Mouse (Mus musculus): ENCODE data around the gene Gpr182.

DNA sequence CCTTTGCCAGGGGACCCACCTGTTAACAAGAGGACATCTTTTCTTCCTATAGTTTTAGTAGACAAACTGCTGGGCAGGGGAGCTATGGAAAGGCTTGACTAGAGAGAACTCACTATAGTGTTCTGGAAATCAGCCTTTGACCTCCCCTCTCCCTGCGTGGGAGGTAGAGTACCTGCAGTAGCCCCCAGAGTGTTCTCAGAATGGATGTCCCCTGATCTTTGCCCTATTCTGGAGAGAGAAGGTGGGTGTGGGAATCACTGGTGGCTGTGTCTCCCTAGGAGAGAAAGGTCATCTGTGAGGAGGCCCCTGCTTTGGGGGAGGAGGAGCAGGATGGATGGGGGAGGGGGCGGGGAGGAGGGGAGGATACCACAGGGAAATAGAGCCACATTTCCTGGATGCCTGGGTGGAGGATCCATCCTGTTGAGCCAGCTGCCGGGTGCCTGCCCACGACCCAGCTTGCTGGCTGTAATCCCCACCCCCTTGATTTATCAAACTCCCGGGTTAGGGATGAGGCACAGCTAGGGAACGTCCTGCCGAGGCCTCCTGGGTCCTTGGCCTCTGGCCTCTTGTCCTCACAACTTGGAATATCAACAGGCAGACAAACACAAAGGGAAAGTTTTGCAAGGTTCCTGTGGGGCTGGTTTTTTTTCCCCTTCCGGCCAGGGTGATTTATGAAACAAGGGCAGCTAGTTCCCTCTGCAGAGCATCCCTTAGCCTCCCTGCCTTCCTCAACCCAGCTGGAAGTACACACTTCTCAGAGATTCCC is 2.5 kb downstream of the Gpr182 start:
- TF ChIP-seq EP300 (IDR thresholded peaks at IDR 0.05; ENCODE audit: low read depth in 1 of 2, low read length in 2 of 2) (no peak), GATA1 (IDR thresholded peaks at IDR 0.05; ENCODE audit: low read depth, low read length) (no peak), MAFK (IDR thresholded peaks at IDR 0.05; ENCODE audit: borderline replicate concordance, low read depth, low read length) (no peak), MAX (IDR thresholded peaks at IDR 0.05; ENCODE audit: low read length) (no peak), E2F4 (IDR thresholded peaks at IDR 0.05; ENCODE audit: borderline replicate concordance, low read depth, low read length) (no peak), CTCF (IDR thresholded peaks at IDR 0.05 in 2 of 3, conservative IDR thresholded peaks at IDR 0.05 in 1 of 3; ENCODE audit: control insufficient read depth in 1 of 3, insufficient read depth in 1 of 3, low read depth in 2 of 3, low read length in 3 of 3, poor library complexity in 1 of 3, severe bottlenecking in 1 of 3) (no peak), ELF1 (IDR thresholded peaks at IDR 0.05; ENCODE audit: low read depth, low read length) (no peak), ZMIZ1 (IDR thresholded peaks at IDR 0.05; ENCODE audit: low read depth, low read length) (no peak), NRF1 (IDR thresholded peaks at IDR 0.05; ENCODE audit: insufficient read depth, low read depth, low read length, poor library complexity, severe bottlenecking) (no peak), POLR2A (IDR thresholded peaks at IDR 0.05; ENCODE audit: control insufficient read depth in 1 of 2, insufficient read depth in 1 of 2, low read depth in 1 of 2, low read length in 2 of 2, poor library complexity in 1 of 2) (no peak), USF1 (IDR thresholded peaks at IDR 0.05; ENCODE audit: low read depth, low read length) (no peak)

Data from MEL (cell line).